Mouse (Mus musculus): ENCODE measurements at regions not wholly inside any gene's neighbourhood (a gene's known extent, or its start where the extent isn't known, plus 50 kb on each side); places are given as distances from the start of the nearest gene placed in this dataset.

GRCm38 (mm10) chr19:36273466-36273865, 74.6 kb upstream of the Pcgf5 start:
- no peak overlapping the region for H3K4me3 ChIP-seq (replicated peaks)
- H3K4me1 ChIP-seq: no peaks in the 10 kb centered on the region
- no peaks in the 10 kb centered on the region for H3K9me3 ChIP-seq
- H3K27ac ChIP-seq: no peak overlapping the region
- H3K36me3 ChIP-seq: no peaks in the 10 kb centered on the region
- no peaks in the 10 kb centered on the region for H3K27me3 ChIP-seq (replicated peaks)
- WGBS: 52% methylated on average over 3 of the region's 3 CpGs
- H3K4me2 ChIP-seq: no peak overlapping the region
- H3K9ac ChIP-seq: no peak overlapping the region
- no peak for ATAC-seq (ENCODE audit: insufficient read depth, low FRiP score, low read depth)

GRCm38 (mm10) chr19:36285465-36285864, 62.6 kb upstream of the Pcgf5 start:
- ATAC-seq (ENCODE audit: insufficient read depth, low FRiP score, low read depth): no peak
- no peak overlapping the region for H3K4me3 ChIP-seq (replicated peaks)
- H3K27me3 ChIP-seq (replicated peaks): no peaks in the 10 kb centered on the region
- H3K4me1 ChIP-seq: no peaks in the 10 kb centered on the region
- no peak overlapping the region for H3K4me2 ChIP-seq
- 63% methylated on average over 4 of the region's 4 CpGs for WGBS
- H3K27ac ChIP-seq: no peak overlapping the region
- no peak overlapping the region for H3K9ac ChIP-seq
- no peaks in the 10 kb centered on the region for H3K36me3 ChIP-seq
- H3K9me3 ChIP-seq: no peaks in the 10 kb centered on the region

- H3K9ac ChIP-seq: no peak overlapping the region
- no peaks in the 10 kb centered on the region for H3K27me3 ChIP-seq (replicated peaks)
- no peak for ATAC-seq (ENCODE audit: insufficient read depth, low FRiP score, low read depth)
- H3K9me3 ChIP-seq: no peaks in the 10 kb centered on the region
- H3K4me1 ChIP-seq: no peaks in the 10 kb centered on the region
- H3K4me3 ChIP-seq (replicated peaks): no peak overlapping the region
- no peak overlapping the region for H3K4me2 ChIP-seq
- H3K36me3 ChIP-seq: no peaks in the 10 kb centered on the region
- no peak overlapping the region for H3K27ac ChIP-seq
- WGBS: 27% methylated on average over 4 of the region's 4 CpGs
Measured at GRCm38 (mm10) chr19:36290778-36291177, 57.3 kb upstream of the Pcgf5 start.

GRCm38 (mm10) chr19:36293177-36293969, 54.7 kb upstream of the Pcgf5 start:
- WGBS: 70% methylated on average over 6 of the region's 6 CpGs

More at GRCm38 (mm10) chr19:36293177-36293969, 54.7 kb upstream of the Pcgf5 start:
- no peak overlapping the region for H3K9ac ChIP-seq
- H3K27ac ChIP-seq: no peak overlapping the region
- no peak overlapping the region for H3K4me3 ChIP-seq (replicated peaks)
- H3K36me3 ChIP-seq: no peaks in the 10 kb centered on the region
- H3K27me3 ChIP-seq (replicated peaks): no peaks in the 10 kb centered on the region
- no peak for ATAC-seq (ENCODE audit: insufficient read depth, low FRiP score, low read depth)
- H3K4me1 ChIP-seq: no peaks in the 10 kb centered on the region
- H3K9me3 ChIP-seq: no peaks in the 10 kb centered on the region
- no peak overlapping the region for H3K4me2 ChIP-seq

All from stomach, embryonic 15.5 days (tissue).